Mouse (Mus musculus) limb, embryonic 14.5 days (tissue): ENCODE measurements at regions not wholly inside any gene's neighbourhood (a gene's known extent, or its start where the extent isn't known, plus 50 kb on each side); places are given as distances from the start of the nearest gene placed in this dataset.

Experiments used
- ATAC-seq: fragments of 200-750 bp; cut with Nextera tagmentation; 2 replicates; pipeline ENCODE4 v1.8.0; 2017; ENCODE audit warnings: low read depth, moderate number of reproducible peaks, moderate TSS enrichment; ENCODE audit not compliant: low FRiP score
- DNase-seq: peaks from one replicate; pipeline ENCODE4 v3.0.0-alpha.2; 2015; ENCODE audit warnings: low spot score
- H3K27ac ChIP-seq: fragments of 300-500 bp; sonication (generic); replicated peaks from 2 replicates; pipeline ENCODE4 v1.5.1; 2014; ENCODE audit warnings: low read depth, mild to moderate bottlenecking, low read length, moderate library complexity, mixed read lengths
- H3K27me3 ChIP-seq: fragments of 300-500 bp; sonication (generic); 2 replicates; pipeline ENCODE4 v1.6.1; 2014; ENCODE audit warnings: low read length, mixed read lengths; ENCODE audit not compliant: control insufficient read depth, insufficient read depth
- H3K36me3 ChIP-seq: fragments of 300-500 bp; sonication (generic); 2 replicates; pipeline ENCODE4 v1.6.1; 2014; ENCODE audit warnings: mild to moderate bottlenecking, low read length, moderate library complexity, mixed read lengths; ENCODE audit not compliant: control insufficient read depth, insufficient read depth
- H3K4me1 ChIP-seq: fragments of 300-500 bp; sonication (generic); 2 replicates; pipeline ENCODE4 v1.6.1; 2014; ENCODE audit warnings: antibody characterized with exemption, low read length, mixed read lengths; ENCODE audit not compliant: control insufficient read depth, insufficient read depth
- H3K4me2 ChIP-seq: fragments of 300-500 bp; sonication (generic); replicated peaks from 2 replicates; pipeline ENCODE4 v1.6.1; 2014; ENCODE audit warnings: low read depth, mild to moderate bottlenecking, low read length, moderate library complexity; ENCODE audit not compliant: severe bottlenecking
- H3K4me3 ChIP-seq: fragments of 300-500 bp; sonication (generic); replicated peaks from 2 replicates; pipeline ENCODE4 v1.5.1; 2014; ENCODE audit warnings: low read length
- H3K9ac ChIP-seq: fragments of 300-500 bp; sonication (generic); 2 replicates; pipeline ENCODE4 v1.6.1; 2014; ENCODE audit warnings: mild to moderate bottlenecking, low read depth, low read length, moderate library complexity; ENCODE audit not compliant: severe bottlenecking
- H3K9me3 ChIP-seq: fragments of 300-500 bp; sonication (generic); 2 replicates; pipeline ENCODE4 v1.6.1; 2016; ENCODE audit warnings: low read length; ENCODE audit not compliant: control insufficient read depth
- POLR2A ChIP-seq: fragments of 200-500 bp; IDR thresholded peaks from 2 replicates; pipeline ENCODE4 v1.8.0; 2012; ENCODE audit warnings: inconsistent platforms, mild to moderate bottlenecking, moderate library complexity, borderline replicate concordance; ENCODE audit not compliant: insufficient read depth, insufficient read length; ENCODE audit errors: extremely low read depth
- WGBS: fragments of 180-500 bp; shearing (Covaris S2); extraction: QIAGEN DNeasy Blood & Tissue Kit; methylation state at CpG from one replicate; pipeline ENCODE4 v1.1.7; 2014; 5-methylcytosine and 5-hydroxymethylcytosine counted together

GRCm38 (mm10) chr13:37517055-37517807, 172.2 kb downstream of the Ly86 start:
- DNase-seq (no peak), ATAC-seq (no peak; the same call in 1 of the 2 replicates)
- H3K36me3 ChIP-seq, result no peaks in the 10 kb centered on the region
- no peaks in the 10 kb centered on the region for H3K27me3 ChIP-seq
- WGBS, result 35% methylated on average over 14 of the region's 14 CpGs
- no peak overlapping the region for H3K27ac ChIP-seq
- no peak overlapping the region for H3K4me2 ChIP-seq
- H3K4me1 ChIP-seq, result peaks cover 15% of the 10 kb centered on the region
- no peaks in the 10 kb centered on the region for H3K9me3 ChIP-seq
- H3K4me3 ChIP-seq, result no peak overlapping the region
- no peak overlapping the region for H3K9ac ChIP-seq
- no peak for TF ChIP-seq POLR2A

- Histone ChIP-seq H3K9ac (no peak overlapping the region), H3K4me1 (peaks cover 3% of the 10 kb centered on the region; the same call in 1 of the 2 replicates), H3K27ac (no peak overlapping the region), H3K9me3 (no peaks in the 10 kb centered on the region), H3K4me3 (no peak overlapping the region), H3K36me3 (no peaks in the 10 kb centered on the region), H3K4me2 (no peak overlapping the region), H3K27me3 (no peaks in the 10 kb centered on the region)
- TF ChIP-seq POLR2A, result no peak
- DNase-seq (peak; percentile 55), ATAC-seq (no peak)
- WGBS, result 74% methylated on average over 3 of the region's 3 CpGs
These were observed 174.9 kb downstream of the Ly86 start for GRCm38 (mm10) chr13:37519948-37520347.

- Histone ChIP-seq H3K9me3 (no peaks in the 10 kb centered on the region), H3K4me3 (no peak overlapping the region), H3K4me1 (0 out of 2 replicates have a peak, but pooled peaks cover 2% of the 10 kb centered on the region), H3K27ac (no peak overlapping the region), H3K9ac (no peak overlapping the region), H3K4me2 (no peak overlapping the region), H3K27me3 (no peaks in the 10 kb centered on the region), H3K36me3 (no peaks in the 10 kb centered on the region)
- DNase-seq (no peak), ATAC-seq (no peak)
- TF ChIP-seq POLR2A, result no peak
- WGBS, result 71% methylated on average over 15 of the region's 15 CpGs
These were observed 180.2 kb downstream of the Ly86 start for GRCm38 (mm10) chr13:37525097-37525726.

- ATAC-seq (no peak), DNase-seq (no peak)
- Histone ChIP-seq H3K4me1 (0 out of 2 replicates have a peak, but pooled peaks cover 2% of the 10 kb centered on the region), H3K27me3 (no peaks in the 10 kb centered on the region), H3K27ac (no peak overlapping the region), H3K9me3 (no peaks in the 10 kb centered on the region), H3K4me3 (no peak overlapping the region), H3K36me3 (no peaks in the 10 kb centered on the region), H3K9ac (no peak overlapping the region), H3K4me2 (no peak overlapping the region)
- TF ChIP-seq POLR2A, result no peak
- WGBS, result 83% methylated on average over 8 of the region's 8 CpGs
These were observed 181.1 kb downstream of the Ly86 start for GRCm38 (mm10) chr13:37526102-37526501.

GRCm38 (mm10) chr13:37528380-37528779, 183.4 kb downstream of the Ly86 start:
- no peak overlapping the region for H3K9ac ChIP-seq
- whole genome bisulfite sequencing, result 21% methylated on average over 9 of the region's 9 CpGs
- ATAC-seq (no peak), DNase-seq (no peak)
- no peak overlapping the region for H3K27ac ChIP-seq
- 0 out of 2 replicates have a peak, but pooled peaks cover 6% of the 10 kb centered on the region for H3K4me1 ChIP-seq
- no peaks in the 10 kb centered on the region for H3K27me3 ChIP-seq
- TF ChIP-seq POLR2A, result no peak
- no peaks in the 10 kb centered on the region for H3K36me3 ChIP-seq
- H3K4me2 ChIP-seq, result no peak overlapping the region
- H3K4me3 ChIP-seq, result no peak overlapping the region
- no peaks in the 10 kb centered on the region for H3K9me3 ChIP-seq
